Mouse (Mus musculus) neural tube, embryonic 15.5 days (tissue): ENCODE data around the gene Cd93. TPM values are rescaled to one million over a fixed set of nuclear protein-coding genes. Genes with fewer than 3 reads are reported as not detected.
A peak's percentile ranks its signal among the peaks of the same experiment; 100 is the strongest.

Source experiments
- ATAC-seq: fragments of 200-750 bp; cut with Nextera tagmentation; 2 replicates; pipeline ENCODE4 v1.8.0; 2017; ENCODE audit warnings: mild to moderate bottlenecking, moderate TSS enrichment, moderate library complexity; ENCODE audit not compliant: low FRiP score
- H3K27ac ChIP-seq: fragments of 300-500 bp; sonication (generic); replicated peaks from 2 replicates; pipeline ENCODE4 v1.5.1; 2015; ENCODE audit warnings: mild to moderate bottlenecking, inconsistent platforms
- H3K27me3 ChIP-seq: fragments of 300-500 bp; sonication (generic); replicated peaks from 2 replicates; pipeline ENCODE4 v1.6.1; 2015; ENCODE audit warnings: inconsistent platforms
- H3K36me3 ChIP-seq: fragments of 300-500 bp; sonication (generic); 2 replicates; pipeline ENCODE4 v1.6.1; 2015; ENCODE audit warnings: inconsistent platforms
- H3K4me1 ChIP-seq: fragments of 300-500 bp; sonication (generic); 2 replicates; pipeline ENCODE4 v1.6.1; 2015; ENCODE audit warnings: inconsistent platforms
- H3K4me2 ChIP-seq: fragments of 300-500 bp; sonication (generic); 2 replicates; pipeline ENCODE4 v1.6.1; 2015; ENCODE audit warnings: inconsistent platforms, mild to moderate bottlenecking, moderate library complexity
- H3K4me3 ChIP-seq: fragments of 300-500 bp; sonication (generic); replicated peaks from 2 replicates; pipeline ENCODE4 v1.5.1; 2015; ENCODE audit warnings: mild to moderate bottlenecking, inconsistent platforms
- H3K9ac ChIP-seq: fragments of 300-500 bp; sonication (generic); replicated peaks from 2 replicates; pipeline ENCODE4 v1.6.1; 2015; ENCODE audit warnings: mild to moderate bottlenecking, inconsistent platforms
- H3K9me3 ChIP-seq: fragments of 300-500 bp; sonication (generic); replicated peaks from 2 replicates; pipeline ENCODE4 v1.6.1; 2016; ENCODE audit warnings: inconsistent platforms
- WGBS: fragments of 180-500 bp; shearing (Covaris S2); methylation state at CpG from one replicate; pipeline ENCODE4 v1.1.7; 2015; ENCODE audit warnings: mixed read lengths; 5-methylcytosine and 5-hydroxymethylcytosine counted together
- polyA plus RNA-seq: library from polyadenylated mRNA; unstranded; fragments of >200 nt; fragmentation: Nextera tagmentation; extraction: Ambion mirVana; gene quantifications from 2 replicates; pipeline ENCODE4 v1.2.1, GENCODE M21; 2015

The Cd93 gene
- polyA plus RNA-seq, 1 experiment from 2014 or later, result 7.6 TPM

- Histone ChIP-seq H3K36me3 (no peaks in the 10 kb centered on the region), H3K4me1 (peaks cover 25% of the 10 kb centered on the region), H3K27me3 (peaks cover 30% of the 10 kb centered on the region), H3K4me3 (no peak overlapping the region), H3K4me2 (peak overlapping the region; percentile 96), H3K9me3 (no peaks in the 10 kb centered on the region), H3K27ac (no peak overlapping the region), H3K9ac (no peak overlapping the region)
- WGBS, result 70% methylated on average over 11 of the region's 11 CpGs
- ATAC-seq, result no peak
These were observed 46.2 kb downstream of the Cd93 start for GRCm38 (mm10) chr2:148397015-148397783.

- Histone ChIP-seq H3K27me3 (peaks cover 30% of the 10 kb centered on the region), H3K4me3 (peak overlapping the region; percentile 64), H3K4me2 (peak overlapping the region; percentile 96), H3K27ac (no peak overlapping the region), H3K9ac (no peak overlapping the region), H3K9me3 (no peaks in the 10 kb centered on the region), H3K36me3 (no peaks in the 10 kb centered on the region), H3K4me1 (peaks cover 25% of the 10 kb centered on the region)
- 73% methylated on average over 10 of the region's 10 CpGs for WGBS
- peak; percentile 9; the same call in 1 of the 2 replicates for ATAC-seq
These were observed 47.2 kb downstream of the Cd93 start for GRCm38 (mm10) chr2:148396209-148396608.

- H3K4me1 ChIP-seq, result peaks cover 25% of the 10 kb centered on the region
- H3K27me3 ChIP-seq, result peaks cover 30% of the 10 kb centered on the region
- peak within 1 kb of the TSS; percentile 96 for H3K4me2 ChIP-seq
- no peak within 1 kb of the TSS for H3K27ac ChIP-seq
- no peaks in the 10 kb centered on the region for H3K9me3 ChIP-seq
- no peaks in the 10 kb centered on the region for H3K36me3 ChIP-seq
- 3% methylated on average over 82 of the region's 83 CpGs for WGBS
- ATAC-seq, result peak; percentile 91
- peak within 1 kb of the TSS; percentile 64 for H3K4me3 ChIP-seq
- H3K9ac ChIP-seq, result peak within 1 kb of the TSS; percentile 55
These were observed 48.0 kb downstream of the Cd93 start, which contains the start of gene Sstr4 for GRCm38 (mm10) chr2:148395131-148396051. Sstr4 (plus strand) TSS chr2:148395344.

GRCm38 (mm10) chr2:148393846-148394245 is 49.5 kb downstream of the Cd93 start:
- Histone ChIP-seq H3K9ac (no peak overlapping the region), H3K9me3 (no peaks in the 10 kb centered on the region), H3K27ac (no peak overlapping the region), H3K4me3 (no peak overlapping the region), H3K27me3 (peaks cover 30% of the 10 kb centered on the region), H3K36me3 (no peaks in the 10 kb centered on the region), H3K4me1 (peaks cover 25% of the 10 kb centered on the region), H3K4me2 (no peak overlapping the region)
- no peak for ATAC-seq

- Histone ChIP-seq H3K4me3 (no peak overlapping the region), H3K36me3 (no peaks in the 10 kb centered on the region), H3K9ac (no peak overlapping the region), H3K27ac (no peak overlapping the region), H3K4me2 (no peak overlapping the region), H3K9me3 (no peaks in the 10 kb centered on the region), H3K27me3 (peaks cover 30% of the 10 kb centered on the region), H3K4me1 (peaks cover 25% of the 10 kb centered on the region)
- ATAC-seq, result no peak
- 85% methylated on average over 1 of the region's 1 CpGs for WGBS
These were observed 50.2 kb downstream of the Cd93 start for GRCm38 (mm10) chr2:148393149-148393548.

- Histone ChIP-seq H3K9ac (no peak overlapping the region), H3K27me3 (0 out of 2 replicates have a peak, but pooled peaks cover 1% of the 10 kb centered on the region), H3K4me1 (no peaks in the 10 kb centered on the region), H3K27ac (no peak overlapping the region), H3K4me3 (no peak overlapping the region), H3K36me3 (no peaks in the 10 kb centered on the region), H3K9me3 (no peaks in the 10 kb centered on the region), H3K4me2 (no peak overlapping the region)
- WGBS, result 81% methylated on average over 6 of the region's 6 CpGs
- no peak for ATAC-seq
These were observed 55.4 kb downstream of the Cd93 start for GRCm38 (mm10) chr2:148387652-148388581.

- WGBS, result 96% methylated on average over 2 of the region's 2 CpGs
- H3K36me3 ChIP-seq, result no peaks in the 10 kb centered on the region
- no peak for ATAC-seq
These were observed 56.4 kb downstream of the Cd93 start for GRCm38 (mm10) chr2:148386927-148387326.

More at GRCm38 (mm10) chr2:148386927-148387326, 56.4 kb downstream of the Cd93 start:
- Histone ChIP-seq H3K4me3 (no peak overlapping the region), H3K9me3 (no peaks in the 10 kb centered on the region), H3K27ac (no peak overlapping the region), H3K9ac (no peak overlapping the region), H3K4me1 (no peaks in the 10 kb centered on the region), H3K27me3 (no peaks in the 10 kb centered on the region), H3K4me2 (no peak overlapping the region)

Other genes with a start within 250 kb of the Cd93 start
- 3.2 and 3.8 TPM in 2 replicates for gene Sstr4, start 48.2 kb downstream of the Cd93 start, polyA plus RNA-seq
- gene Thbd, start 35.4 kb downstream of the Cd93 start, polyA plus RNA-seq, result 6.7 and 8.0 TPM in 2 replicates
- gene Nxt1, start 229.0 kb upstream of the Cd93 start, polyA plus RNA-seq, result 40.2 and 54.3 TPM in 2 replicates
- 13.8 and 15.7 TPM in 2 replicates for gene Gzf1, start 237.5 kb upstream of the Cd93 start, polyA plus RNA-seq